Mouse (Mus musculus) liver, adult 2 months (tissue): ENCODE measurements around the gene Skor1. TPM values are rescaled to one million over a fixed set of nuclear protein-coding genes. Genes with fewer than 3 reads are reported as not detected.

ENCODE experiments used
- DNase-seq: peaks from one replicate; pipeline ENCODE4 v3.0.0-alpha.2; 2011; ENCODE audit warnings: low read depth, low spot score; ENCODE audit errors: extremely low read depth
- H3K27ac ChIP-seq: fragments of 200-500 bp; replicated peaks from 2 replicates; pipeline ENCODE4 v1.5.1; 2012; ENCODE audit warnings: low read depth, mild to moderate bottlenecking, control low read depth, inconsistent platforms, low read length; ENCODE audit not compliant: insufficient read depth
- H3K27me3 ChIP-seq: fragments of 200-500 bp; 2 replicates; pipeline ENCODE4 v1.6.1; 2012; ENCODE audit warnings: mild to moderate bottlenecking, moderate library complexity, low read length, inconsistent platforms; ENCODE audit not compliant: control insufficient read depth, insufficient read depth
- H3K36me3 ChIP-seq: fragments of 200-500 bp; 2 replicates; pipeline ENCODE4 v1.6.1; 2012; ENCODE audit warnings: low read length, inconsistent platforms; ENCODE audit not compliant: control insufficient read depth, insufficient read depth
- H3K4me1 ChIP-seq: fragments of 200-500 bp; 2 replicates; pipeline ENCODE4 v1.6.1; 2011; ENCODE audit warnings: low read length; ENCODE audit not compliant: control insufficient read depth, insufficient read depth
- H3K4me3 ChIP-seq: fragments of 200-500 bp; 2 replicates; pipeline ENCODE4 v1.5.1; 2011; ENCODE audit warnings: low read depth, mild to moderate bottlenecking, control low read depth, low read length, moderate library complexity; ENCODE audit not compliant: insufficient read depth
- H3K79me2 ChIP-seq: fragments of 200-500 bp; 2 replicates; pipeline ENCODE4 v1.6.1; 2012; ENCODE audit warnings: inconsistent platforms, mild to moderate bottlenecking, low read length, moderate library complexity; ENCODE audit not compliant: control insufficient read depth, insufficient read depth
- H3K9ac ChIP-seq: fragments of 200-500 bp; 2 replicates; pipeline ENCODE4 v1.6.1; 2012; ENCODE audit warnings: low read depth, mild to moderate bottlenecking, control low read depth, inconsistent platforms, low read length
- CTCF ChIP-seq: fragments of 200-500 bp; IDR thresholded peaks from 2 replicates; pipeline ENCODE4 v1.5.1; 2011; ENCODE audit warnings: low read depth, low read length, control low read depth
- POLR2A ChIP-seq: fragments of 200-500 bp; IDR thresholded peaks from 2 replicates; pipeline ENCODE4 v1.6.1; 2011; ENCODE audit warnings: low read length, control low read depth; ENCODE audit not compliant: insufficient read depth; ENCODE audit errors: extremely low read depth
- WGBS: fragments of 180-500 bp; shearing (Covaris S2); methylation state at CpG from one replicate; pipeline ENCODE4 v1.1.7; 2018; 5-methylcytosine and 5-hydroxymethylcytosine counted together
- polyA plus RNA-seq: library from polyadenylated mRNA; depleted of rRNA; stranded (reverse); fragments of >200 nt; gene quantifications from 2 replicates; pipeline ENCODE4 v1.2.3, GENCODE M21; 2012
- total RNA-seq: library from RNA; depleted of rRNA; stranded (reverse); fragments of >200 nt; gene quantifications from 2 replicates; pipeline ENCODE4 v1.2.3, GENCODE M21; 2014

The Skor1 gene
- total and polyA plus RNA-seq, 2 experiments: not detected

- Histone ChIP-seq H3K36me3 (no peaks in the 10 kb centered on the region), H3K4me3 (no peak overlapping the region), H3K27me3 (no peaks in the 10 kb centered on the region), H3K9ac (no peak overlapping the region), H3K27ac (no peak overlapping the region), H3K4me1 (no peaks in the 10 kb centered on the region), H3K79me2 (no peaks in the 10 kb centered on the region)
- 91% methylated on average over 8 of the region's 8 CpGs for WGBS
- TF ChIP-seq POLR2A (no peak), CTCF (no peak)
- DNase-seq: no peak
These were observed 25.4 kb upstream of the Skor1 start for GRCm38 (mm10) chr9:63174001-63174721.

- Histone ChIP-seq H3K27me3 (no peaks in the 10 kb centered on the region), H3K4me1 (no peaks in the 10 kb centered on the region), H3K79me2 (no peaks in the 10 kb centered on the region), H3K9ac (no peak overlapping the region), H3K27ac (no peak overlapping the region), H3K4me3 (no peak overlapping the region), H3K36me3 (no peaks in the 10 kb centered on the region)
- 65% methylated on average over 2 of the region's 2 CpGs for WGBS
- TF ChIP-seq CTCF (no peak), POLR2A (no peak)
- no peak for DNase-seq
These were observed 23.2 kb upstream of the Skor1 start for GRCm38 (mm10) chr9:63171951-63172350.

DNA sequence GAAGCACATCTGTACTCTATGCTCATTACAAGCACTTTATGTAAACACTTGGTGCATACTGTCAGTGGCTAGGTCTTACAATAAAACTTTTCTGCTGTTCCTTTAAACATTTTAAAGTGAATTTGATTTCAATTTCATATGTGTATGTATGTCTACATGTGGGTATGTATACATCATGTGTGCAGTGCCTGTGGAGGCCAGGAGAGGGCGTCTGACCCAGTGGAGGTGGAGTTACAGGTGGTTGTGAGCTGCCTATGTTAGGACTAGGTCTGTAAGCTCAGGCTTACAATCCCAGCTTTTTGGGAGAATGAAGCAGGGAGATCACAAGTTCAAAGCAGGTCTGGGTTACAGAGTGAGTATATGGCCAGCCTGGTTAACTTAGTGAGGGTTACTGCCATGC is 20.4 kb upstream of the Skor1 start:
- WGBS: 93% methylated on average over 1 of the region's 1 CpGs
- no peak for DNase-seq
- H3K4me1 ChIP-seq: no peaks in the 10 kb centered on the region
- no peaks in the 10 kb centered on the region for H3K36me3 ChIP-seq
- H3K27me3 ChIP-seq: no peaks in the 10 kb centered on the region
- TF ChIP-seq CTCF: peak; percentile 35; the same call in 1 of the 2 replicates
- TF ChIP-seq POLR2A: no peak
- H3K27ac ChIP-seq: no peak overlapping the region
- H3K4me3 ChIP-seq: no peak overlapping the region
- no peak overlapping the region for H3K9ac ChIP-seq
- H3K79me2 ChIP-seq: no peaks in the 10 kb centered on the region

DNA sequence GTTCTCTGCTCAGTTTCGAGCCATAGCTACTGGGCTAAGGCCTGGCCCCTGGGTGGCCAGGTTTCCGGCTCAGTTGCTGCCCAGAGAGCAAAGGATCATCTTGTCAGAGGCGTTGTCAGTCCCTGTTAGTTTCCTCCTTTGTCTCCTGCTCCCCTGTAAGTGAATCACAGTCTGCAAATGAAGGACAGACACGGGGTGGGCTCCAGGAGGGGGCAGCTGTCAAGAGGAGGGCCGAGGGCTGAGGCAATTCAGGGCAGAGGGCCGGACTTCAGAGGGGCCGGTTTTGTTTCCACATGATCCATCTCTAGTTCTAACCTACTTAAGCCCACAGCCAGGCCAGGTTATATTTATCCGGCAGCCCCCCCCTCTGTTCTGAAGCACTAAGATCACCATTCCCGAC is 16.3 kb upstream of the Skor1 start:
- H3K27me3 ChIP-seq: no peaks in the 10 kb centered on the region
- DNase-seq: no peak
- 83% methylated on average over 9 of the region's 9 CpGs for WGBS

DNA sequence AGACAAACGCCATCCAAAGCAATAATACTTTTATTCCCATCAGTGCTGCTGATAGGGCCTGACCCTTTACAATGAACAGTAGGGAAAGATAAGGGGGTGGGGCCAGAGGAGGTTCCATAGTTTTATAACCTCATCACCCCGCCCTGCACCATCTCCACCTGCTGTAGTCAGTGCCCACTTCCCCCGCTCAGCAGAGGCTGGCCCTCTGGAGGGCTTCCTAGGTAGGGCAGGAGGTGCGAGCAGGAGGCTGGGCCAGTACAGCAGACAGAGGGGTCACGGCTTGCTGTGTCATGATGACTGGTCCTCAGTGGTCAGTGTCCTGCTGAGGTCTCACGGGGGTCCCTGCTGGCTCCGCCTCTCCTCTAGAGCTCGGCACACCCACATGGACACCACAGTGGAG is 15.0 kb upstream of the Skor1 start:
- DNase-seq: no peak
- Histone ChIP-seq H3K9ac (no peak overlapping the region), H3K36me3 (no peaks in the 10 kb centered on the region), H3K4me3 (no peak overlapping the region), H3K4me1 (no peaks in the 10 kb centered on the region), H3K27ac (no peak overlapping the region), H3K27me3 (no peaks in the 10 kb centered on the region), H3K79me2 (no peaks in the 10 kb centered on the region)
- WGBS: 93% methylated on average over 8 of the region's 8 CpGs
- TF ChIP-seq CTCF: no peak

More for the DNA sequence above, 16.3 kb upstream of the Skor1 start:
- TF ChIP-seq POLR2A (no peak), CTCF (no peak)
- H3K4me3 ChIP-seq: no peak overlapping the region
- H3K4me1 ChIP-seq: no peaks in the 10 kb centered on the region
- no peaks in the 10 kb centered on the region for H3K36me3 ChIP-seq
- H3K27ac ChIP-seq: no peak overlapping the region
- H3K79me2 ChIP-seq: no peaks in the 10 kb centered on the region
- no peak overlapping the region for H3K9ac ChIP-seq

GRCm38 (mm10) chr9:63151949-63152348 is 3.2 kb upstream of the Skor1 start:
- Histone ChIP-seq H3K36me3 (no peaks in the 10 kb centered on the region), H3K4me1 (no peaks in the 10 kb centered on the region), H3K27ac (no peak overlapping the region), H3K9ac (no peak overlapping the region), H3K79me2 (no peaks in the 10 kb centered on the region), H3K27me3 (peaks cover 37% of the 10 kb centered on the region), H3K4me3 (no peak overlapping the region)
- no peak for DNase-seq
- 40% methylated on average over 14 of the region's 14 CpGs for WGBS
- TF ChIP-seq CTCF (no peak), POLR2A (no peak)
